Mouse (Mus musculus) urinary bladder, postnatal 10 days (tissue): ENCODE results near the gene Ift81.
"Not testable (repeated sequence)": the region's sequence is repeated elsewhere in the genome, so short reads cannot be mapped to it uniquely, and the experiment has no call there.

Experiments used
- DNase-seq: peaks from one replicate; pipeline ENCODE4 v3.0.0; 2022; ENCODE audit warnings: low spot score

The Ift81 gene

GRCm38 (mm10) chr5:122613908-122614732, at the start of gene Ift81:
Gene Ift81, minus strand, starts transcription at chr5:122614518.
- DNase-seq, result peak; percentile 88

DNA sequence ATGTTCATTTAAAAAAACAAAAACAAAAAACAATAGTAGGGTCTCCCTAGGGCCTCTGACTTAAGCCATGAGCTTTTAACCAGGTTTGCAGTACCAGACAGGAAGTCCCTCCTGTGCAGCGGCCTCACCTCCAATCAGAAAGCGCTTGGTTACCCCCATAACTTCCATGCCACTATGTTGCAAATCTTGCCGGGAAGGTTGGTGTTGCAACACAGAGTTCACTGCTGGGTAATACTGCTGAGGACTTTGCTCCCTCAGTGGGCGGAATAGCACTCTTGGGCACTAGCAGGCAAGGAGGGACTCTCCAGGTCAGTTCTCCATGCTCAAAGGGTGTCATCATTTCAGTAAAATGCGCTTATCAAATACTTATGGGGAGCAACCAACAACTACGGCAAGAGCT, 48.2 kb upstream of the Ift81 start:
- no peak for DNase-seq

GRCm38 (mm10) chr5:122656808-122657207, 42.5 kb upstream of the Ift81 start:
- no peak for DNase-seq

GRCm38 (mm10) chr5:122654268-122654573, 39.9 kb upstream of the Ift81 start:
- no peak for DNase-seq

GRCm38 (mm10) chr5:122653446-122654267, 39.3 kb upstream of the Ift81 start:
- DNase-seq, result no peak

DNA sequence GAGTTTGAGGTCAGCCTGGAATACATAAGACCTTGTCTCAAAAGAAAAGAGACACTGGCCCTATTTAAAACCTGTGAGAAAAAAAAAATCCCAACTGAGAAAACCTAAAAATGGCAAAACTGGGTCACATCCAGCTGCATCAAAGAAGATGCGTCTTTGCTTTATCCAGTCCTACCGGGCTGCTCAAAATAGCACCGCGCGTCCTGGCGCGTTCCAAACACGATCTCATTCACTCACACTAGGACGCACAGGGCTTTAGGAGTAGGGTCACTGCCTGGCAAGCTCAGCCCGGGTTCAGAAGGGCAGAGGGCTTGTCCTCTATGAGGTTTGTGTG, 38.8 kb upstream of the Ift81 start:
- no peak for DNase-seq

GRCm38 (mm10) chr5:122652506-122652905, 38.2 kb upstream of the Ift81 start:
- DNase-seq, result no peak

DNA sequence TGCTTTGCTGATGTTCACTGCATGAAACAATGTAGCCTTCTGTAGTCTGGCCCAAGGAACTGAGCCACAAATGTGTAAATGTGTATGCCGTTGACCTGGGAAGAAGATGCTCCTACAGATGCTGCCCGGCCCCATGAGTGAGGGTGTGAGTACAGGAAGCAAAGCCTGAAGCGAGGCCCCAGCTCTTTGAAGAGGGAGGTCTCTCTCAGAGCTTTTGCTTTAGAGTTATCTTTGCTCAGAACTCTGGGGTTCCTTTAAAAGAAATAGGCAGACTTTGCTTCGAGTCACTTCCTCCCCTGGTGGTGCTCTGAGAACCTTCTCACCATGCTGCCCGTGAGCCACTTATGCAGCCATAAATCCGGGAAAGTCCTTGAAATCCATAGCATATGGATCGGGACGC, 35.8 kb upstream of the Ift81 start:
- DNase-seq, result no peak

- DNase-seq, result no peak
Observed at GRCm38 (mm10) chr5:122649264-122649663, 34.9 kb upstream of the Ift81 start.

DNA sequence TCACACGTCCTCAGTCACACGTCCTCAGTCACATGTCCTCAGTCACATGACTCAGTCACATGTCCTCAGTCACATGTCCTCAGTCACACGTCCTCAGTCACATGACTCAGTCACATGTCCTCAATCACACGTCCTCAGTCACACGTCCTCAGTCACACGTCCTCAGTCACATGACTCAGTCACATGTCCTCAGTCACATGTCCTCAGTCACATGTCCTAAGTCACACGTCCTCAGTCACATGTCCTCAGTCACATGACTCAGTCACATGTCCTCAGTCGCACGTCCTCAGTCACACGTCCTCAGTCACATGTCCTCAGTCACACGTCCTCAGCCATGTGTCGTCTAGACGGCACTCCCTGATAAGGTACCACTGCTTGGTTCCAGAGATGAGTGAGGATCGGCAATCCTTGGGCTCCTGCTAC, 33.6 kb upstream of the Ift81 start:
- not testable (repeated sequence) for DNase-seq

DNA sequence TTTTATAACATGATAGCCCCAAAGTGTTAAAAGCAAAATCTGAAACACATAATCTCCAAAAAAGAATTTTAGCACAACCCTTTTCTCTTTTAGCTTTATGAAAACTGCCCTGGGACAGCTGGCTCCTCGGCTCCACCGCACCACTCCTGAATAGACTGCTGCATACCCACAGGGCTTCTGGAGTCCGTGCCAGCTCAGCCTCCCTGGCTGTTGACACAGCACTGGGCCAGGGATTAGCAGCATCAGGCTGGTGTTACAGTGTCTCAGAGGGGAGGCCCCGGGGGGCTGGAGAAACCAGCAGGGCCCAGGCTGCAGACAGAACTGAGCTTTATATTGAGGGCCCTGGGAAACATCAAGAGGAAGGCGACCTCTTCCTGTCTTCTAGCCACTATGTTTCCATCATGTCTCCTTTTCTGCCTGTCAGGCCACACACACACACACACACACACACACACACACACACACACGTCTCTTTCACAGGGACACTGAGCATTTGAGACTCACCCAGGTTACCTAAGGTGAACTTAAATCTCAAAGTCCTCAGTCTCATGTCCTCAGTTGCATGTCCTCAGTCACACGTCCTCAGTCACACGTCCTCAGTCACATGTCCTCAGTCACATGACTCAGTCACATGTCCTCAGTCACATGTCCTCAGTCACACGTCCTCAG, 33.1 kb upstream of the Ift81 start:
- DNase-seq, result no peak

GRCm38 (mm10) chr5:122646050-122646449, 31.7 kb upstream of the Ift81 start:
- DNase-seq, result no peak

- DNase-seq, result no peak
Observed at GRCm38 (mm10) chr5:122645290-122645689, 31.0 kb upstream of the Ift81 start.

DNA sequence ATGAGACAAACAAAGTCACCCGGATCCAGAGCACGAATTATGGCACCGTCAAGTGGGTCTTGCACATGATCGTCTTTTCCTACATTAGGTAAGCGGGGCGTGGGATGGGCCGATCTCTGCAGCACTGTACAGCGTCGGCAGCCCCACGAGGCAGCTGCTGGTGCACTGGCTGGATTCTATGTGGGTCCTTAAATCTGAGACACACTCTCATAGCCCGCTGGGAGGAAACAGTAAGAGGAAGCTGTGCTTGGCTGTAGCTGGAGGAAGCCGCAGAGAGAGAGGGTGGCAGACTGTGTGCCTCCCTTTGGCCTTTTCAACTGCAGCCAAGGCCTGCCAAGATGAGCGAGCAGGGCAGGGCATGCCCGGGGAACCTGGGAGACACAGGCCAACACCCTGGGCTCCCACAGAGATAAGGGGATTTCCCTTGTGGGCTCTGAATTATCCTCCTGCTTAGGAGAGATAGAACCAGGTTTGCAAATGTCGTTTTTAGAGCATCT, 29.8 kb upstream of the Ift81 start:
- DNase-seq, result no peak

DNA sequence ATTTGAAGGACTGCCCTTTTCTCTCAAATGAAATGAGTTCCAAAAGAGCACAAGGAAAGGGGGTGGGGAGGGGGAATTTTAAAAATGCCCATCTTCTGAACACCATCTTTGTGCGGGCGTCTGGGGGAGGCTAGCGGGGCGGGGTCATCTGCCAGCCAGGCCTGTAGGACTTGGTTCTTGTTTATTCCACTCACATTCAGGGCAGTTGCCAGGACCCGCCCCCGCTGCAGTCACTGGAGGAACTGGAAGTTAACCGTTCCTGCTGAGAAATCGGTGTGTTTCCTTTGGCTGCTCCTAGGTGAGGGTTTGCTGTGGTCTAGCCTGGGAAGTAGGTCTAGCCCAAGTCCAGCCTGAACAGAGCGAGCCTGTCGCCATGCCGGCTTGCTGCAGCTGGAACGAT, 29.4 kb upstream of the Ift81 start, which contains the start of gene P2rx7:
TSS of gene P2rx7 (plus strand) at position 211 of the 400 bp plus-strand sequence.
- no peak for DNase-seq

GRCm38 (mm10) chr5:122639986-122640385, 25.7 kb upstream of the Ift81 start:
- DNase-seq, result no peak

GRCm38 (mm10) chr5:122639517-122639916, 25.2 kb upstream of the Ift81 start:
- no peak for DNase-seq

- DNase-seq, result no peak
Observed at GRCm38 (mm10) chr5:122638296-122638695, 24.0 kb upstream of the Ift81 start.

GRCm38 (mm10) chr5:122636958-122637357, 22.6 kb upstream of the Ift81 start:
- DNase-seq, result no peak

- DNase-seq, result no peak
Observed at GRCm38 (mm10) chr5:122636308-122636707, 22.0 kb upstream of the Ift81 start.

GRCm38 (mm10) chr5:122635228-122635627, 20.9 kb upstream of the Ift81 start:
- no peak for DNase-seq

DNA sequence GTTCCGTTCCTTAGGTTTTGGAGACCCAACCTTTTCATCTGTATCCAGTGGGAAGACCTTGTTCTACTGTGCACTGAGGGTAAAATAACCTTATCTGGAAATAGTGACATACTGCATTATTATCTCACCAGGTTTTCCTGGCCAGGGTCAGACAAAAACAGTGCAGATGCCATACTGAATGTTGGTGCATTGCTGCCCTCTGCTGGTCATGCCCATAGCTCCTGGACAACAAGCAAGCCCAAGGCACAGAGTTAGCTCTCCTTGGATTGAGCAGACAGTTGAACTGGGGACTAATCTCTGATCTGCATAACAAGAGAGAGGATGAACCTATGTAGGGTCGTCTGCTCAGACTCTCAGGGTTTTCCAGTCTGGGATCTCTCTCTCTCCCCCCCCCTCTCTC, 12.9 kb upstream of the Ift81 start:
- peak; percentile 69 for DNase-seq
